22 mouse cellular contexts compared by ENCODE assay signal in the genomic region with DNA sequence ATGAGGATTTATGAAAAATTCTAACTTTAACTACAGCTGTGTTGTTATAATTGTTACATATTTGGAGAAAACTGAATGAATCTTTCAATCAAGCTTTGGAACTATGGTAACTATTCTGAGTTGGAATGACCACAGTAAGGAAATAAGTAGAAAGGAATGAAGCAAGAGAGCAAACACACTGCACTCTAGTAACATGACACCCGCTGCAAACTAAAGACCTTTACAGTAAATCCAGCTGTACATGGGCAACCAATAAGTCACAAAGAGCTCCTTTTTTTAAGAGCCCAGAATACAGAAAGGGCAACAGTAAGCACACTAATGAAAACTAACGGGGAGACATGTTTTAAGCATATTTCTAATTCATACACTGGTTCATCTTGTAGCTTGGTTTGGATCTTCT.
DNase-seq lines count a peak whose midpoint lies in the region; ATAC-seq and TF ChIP-seq lines count a peak whose summit lies in the region.
"Had no signal": no experiment of that assay in that cellular context is flagged by ENCODE, and none has a peak within 500 bp of the region (broad histone marks: within the 10 kb centered on the region; RNA-seq: fewer than 3 reads in every experiment).

No protein-coding gene starts in this region.

- H3K4me2 ChIP-seq in kidney, postnatal 0 days (ENCODE audit: low read length) = no peak overlapping the region
- no peak overlapping the region for H3K4me2 ChIP-seq in kidney, embryonic 16.5 days (replicated peaks; ENCODE audit: low read depth, low read length)
- no peak overlapping the region for H3K4me2 ChIP-seq in limb, embryonic 14.5 days (replicated peaks; ENCODE audit: low read depth, low read length, severe bottlenecking)
- no peak overlapping the region for H3K4me2 ChIP-seq in stomach, postnatal 0 days (replicated peaks; ENCODE audit: low read depth)
- H3K4me2 ChIP-seq: embryonic facial prominence, embryonic 13.5 days; forebrain, embryonic 15.5 days; hindbrain, embryonic 13.5 days had no signal

- WGBS in kidney, postnatal 0 days = 52% methylated on average over 2 of the region's 2 CpGs
- 60% methylated on average over 2 of the region's 2 CpGs for WGBS in kidney, embryonic 16.5 days
- 45% methylated on average over 2 of the region's 2 CpGs for WGBS in limb, embryonic 14.5 days
- 45% methylated on average over 2 of the region's 2 CpGs for WGBS in stomach, postnatal 0 days

- H3K27ac ChIP-seq in kidney, postnatal 0 days = no peak overlapping the region
- H3K27ac ChIP-seq in kidney, embryonic 16.5 days (ENCODE audit: low read length) = no peak overlapping the region
- no peak overlapping the region for H3K27ac ChIP-seq in limb, embryonic 14.5 days (replicated peaks; ENCODE audit: low read depth, low read length)
- H3K27ac ChIP-seq in stomach, postnatal 0 days (replicated peaks) = no peak overlapping the region
- H3K27ac ChIP-seq: embryonic facial prominence, embryonic 13.5 days; forebrain, embryonic 15.5 days; heart, embryonic 10.5 days; hindbrain, embryonic 13.5 days; hindbrain, postnatal 0 days had no signal

- H3K36me3 ChIP-seq in kidney, postnatal 0 days (ENCODE audit: insufficient read depth, low read length) = no peaks in the 10 kb centered on the region
- H3K36me3 ChIP-seq in kidney, embryonic 16.5 days (ENCODE audit: insufficient read depth, low read length) = no peaks in the 10 kb centered on the region
- H3K36me3 ChIP-seq in limb, embryonic 14.5 days (ENCODE audit: control insufficient read depth, insufficient read depth, low read length) = no peaks in the 10 kb centered on the region
- H3K36me3 ChIP-seq in stomach, postnatal 0 days (ENCODE audit: control insufficient read depth, insufficient read depth, low read length) = no peaks in the 10 kb centered on the region
- H3K36me3 ChIP-seq: embryonic facial prominence, embryonic 13.5 days; forebrain, embryonic 15.5 days; heart, embryonic 10.5 days; hindbrain, embryonic 13.5 days had no signal

- no peaks in the 10 kb centered on the region for H3K9me3 ChIP-seq in kidney, postnatal 0 days (replicated peaks; ENCODE audit: low read length)
- no peaks in the 10 kb centered on the region for H3K9me3 ChIP-seq in kidney, embryonic 16.5 days (ENCODE audit: low read length)
- H3K9me3 ChIP-seq in limb, embryonic 14.5 days (ENCODE audit: control insufficient read depth, low read length) = no peaks in the 10 kb centered on the region
- H3K9me3 ChIP-seq in stomach, postnatal 0 days (ENCODE audit: control insufficient read depth, low read length) = no peaks in the 10 kb centered on the region
- H3K9me3 ChIP-seq: embryonic facial prominence, embryonic 13.5 days; forebrain, embryonic 15.5 days; heart, embryonic 10.5 days; hindbrain, embryonic 13.5 days had no signal

- TF ChIP-seq CTCF in kidney, postnatal 0 days (IDR thresholded peaks at IDR 0.05; ENCODE audit: low read depth) = no peak
- TF ChIP-seq CTCF in stomach, postnatal 0 days (IDR thresholded peaks at IDR 0.05; ENCODE audit: low read depth) = no peak

- no peak for ATAC-seq in kidney, postnatal 0 days (replicated peaks; ENCODE audit: low FRiP score, low read depth)
- no peak for ATAC-seq in kidney, embryonic 16.5 days (ENCODE audit: low FRiP score, low TSS enrichment)
- ATAC-seq in limb, embryonic 14.5 days (ENCODE audit: low FRiP score, low read depth) = no peak
- ATAC-seq in stomach, postnatal 0 days (ENCODE audit: low FRiP score, low TSS enrichment) = no peak
- ATAC-seq: forebrain, embryonic 15.5 days; hindbrain, postnatal 0 days had no signal

- no peak overlapping the region for H3K4me3 ChIP-seq in kidney, postnatal 0 days (replicated peaks; ENCODE audit: low read depth, low read length)
- no peak overlapping the region for H3K4me3 ChIP-seq in kidney, embryonic 16.5 days (ENCODE audit: low read length)
- H3K4me3 ChIP-seq in limb, embryonic 14.5 days (replicated peaks; ENCODE audit: low read length) = no peak overlapping the region
- no peak overlapping the region for H3K4me3 ChIP-seq in stomach, postnatal 0 days (ENCODE audit: low read depth, low read length)
- H3K4me3 ChIP-seq: embryonic facial prominence, embryonic 13.5 days; erythroblast, embryonic 14.5 days; forebrain, embryonic 15.5 days; heart, embryonic 10.5 days; hindbrain, embryonic 13.5 days had no signal

- no peak overlapping the region for H3K9ac ChIP-seq in kidney, postnatal 0 days (ENCODE audit: low read depth, low read length)
- no peak overlapping the region for H3K9ac ChIP-seq in kidney, embryonic 16.5 days (replicated peaks; ENCODE audit: low read length)
- no peak overlapping the region for H3K9ac ChIP-seq in limb, embryonic 14.5 days (ENCODE audit: low read depth, low read length, severe bottlenecking)
- no peak overlapping the region for H3K9ac ChIP-seq in stomach, postnatal 0 days (ENCODE audit: low read length)
- H3K9ac ChIP-seq: embryonic facial prominence, embryonic 13.5 days; forebrain, embryonic 15.5 days; hindbrain, embryonic 13.5 days had no signal

- TF ChIP-seq POLR2A in limb, embryonic 14.5 days (IDR thresholded peaks at IDR 0.05; ENCODE audit: borderline replicate concordance, extremely low read depth, insufficient read depth, insufficient read length) = no peak

- H3K4me1 ChIP-seq in kidney, postnatal 0 days (replicated peaks; ENCODE audit: insufficient read depth, low read length) = no peaks in the 10 kb centered on the region
- no peaks in the 10 kb centered on the region for H3K4me1 ChIP-seq in kidney, embryonic 16.5 days (ENCODE audit: insufficient read depth, low read length)
- no peaks in the 10 kb centered on the region for H3K4me1 ChIP-seq in limb, embryonic 14.5 days (ENCODE audit: control insufficient read depth, insufficient read depth, low read length)
- no peaks in the 10 kb centered on the region for H3K4me1 ChIP-seq in stomach, postnatal 0 days (replicated peaks; ENCODE audit: control insufficient read depth, insufficient read depth)
- H3K4me1 ChIP-seq: embryonic facial prominence, embryonic 13.5 days; forebrain, embryonic 15.5 days; heart, embryonic 10.5 days; hindbrain, embryonic 13.5 days had no signal

- TF ChIP-seq EP300 in stomach, postnatal 0 days (optimal IDR thresholded peaks at IDR 0.05) = no peak

- DNase-seq in kidney, postnatal 0 days (ENCODE audit: low spot score) = peak; percentile 35
- DNase-seq in 3T3-L1 (ENCODE audit: low read depth, low spot score) (peak; percentile 67), NIH3T3 (ENCODE audit: low read depth) (peak; percentile 57)
- DNase-seq in limb, embryonic 14.5 days (ENCODE audit: low spot score) = peak; percentile 23
- no peak for DNase-seq in urinary bladder, postnatal 25 days (ENCODE audit: low spot score)
- DNase-seq in stomach, postnatal 0 days (ENCODE audit: low spot score) = no peak
- no peak for DNase-seq in c-Kit-positive CD71-positive TER-119-positive erythroid progenitor cells, embryonic 14.5 days (ENCODE audit: low spot score)
- DNase-seq: adrenal gland, postnatal 10 days; B cell, adult 2 months; cerebellum, adult 11-12 months; cerebellum, adult 9-10 months; cerebellum, postnatal 25 days; gastrocnemius, postnatal 10 days; heart, adult 18-20 months; heart, postnatal 10 days had no signal

- H3K27me3 ChIP-seq in kidney, postnatal 0 days (ENCODE audit: insufficient read depth, low read length) = no peaks in the 10 kb centered on the region
- peaks cover 13% of the 10 kb centered on the region; the same call in 1 of the 2 replicates for H3K27me3 ChIP-seq in kidney, embryonic 16.5 days (ENCODE audit: insufficient read depth, low read length)
- no peaks in the 10 kb centered on the region for H3K27me3 ChIP-seq in limb, embryonic 14.5 days (ENCODE audit: control insufficient read depth, insufficient read depth, low read length)
- H3K27me3 ChIP-seq in stomach, postnatal 0 days (ENCODE audit: control insufficient read depth, insufficient read depth, low read length) = no peaks in the 10 kb centered on the region

Comparison
In these comparisons a context has a peak if more than half of its experiments do, and no peak if none do; other contexts are left out.
1. DNase-seq: peak in kidney, postnatal 0 days (single experiment), 3T3-L1 (single experiment), NIH3T3 (single experiment) and limb, embryonic 14.5 days (single experiment); none in urinary bladder, postnatal 25 days (single experiment), stomach, postnatal 0 days (single experiment) and c-Kit-positive CD71-positive TER-119-positive erythroid progenitor cells, embryonic 14.5 days (single experiment).